Mouse (Mus musculus): Measurements from ENCODE around the gene Rln3. TPM values are rescaled to one million over a fixed set of nuclear protein-coding genes. Genes with fewer than 3 reads are reported as not detected.

The Rln3 gene
- total and polyA plus RNA-seq, 3 experiments = not detected

GRCm38 (mm10) chr8:84083829-84084241 lies 39.0 kb upstream of the Rln3 start:
- Histone ChIP-seq H3K79me2 (replicated peaks; ENCODE audit: control insufficient read depth, extremely low read depth, insufficient read depth, poor library complexity, severe bottlenecking) (no peaks in the 10 kb centered on the region), H3K36me3 (replicated peaks in 1 of 2; ENCODE audit: control insufficient read depth in 1 of 2, insufficient read depth in 1 of 2, low read length in 1 of 2) (peaks cover 79 to 98% of the 10 kb centered on the region in 2 experiments), H3K4me3 (replicated peaks in 1 of 3; ENCODE audit: low read depth in 2 of 3, low read length in 2 of 3, poor library complexity in 1 of 3) (no peak overlapping the region), H3K9ac (ENCODE audit: insufficient read depth, low read depth) (no peak overlapping the region), H3K4me2 (ENCODE audit: insufficient read depth, low read depth, poor library complexity, severe bottlenecking) (no peak overlapping the region), H3K4me1 (ENCODE audit: control insufficient read depth in 1 of 2, insufficient read depth in 2 of 2) (no peaks in the 10 kb centered on the region), H3K27ac (ENCODE audit: insufficient read depth, low read depth) (no peak overlapping the region), H3K9me3 (replicated peaks; ENCODE audit: low read length) (no peaks in the 10 kb centered on the region), H3K27me3 (replicated peaks) (no peaks in the 10 kb centered on the region)
- DNase-seq (ENCODE audit: extremely low read depth) = no peak
- in situ Hi-C loops (cut with MboI; ENCODE audit: low pct_ligation_motif_present, low pct_unique_long_range_greater_than_20kb, low sequenced_read_pairs) (no loop called here), dilution Hi-C loops (cut with MboI; ENCODE audit: extremely low pct_ligation_motif_present, extremely low pct_unique_long_range_greater_than_20kb, low sequenced_read_pairs) (no loop called here)
- TF ChIP-seq E2F4 (IDR thresholded peaks at IDR 0.05; ENCODE audit: insufficient replicate concordance, low read depth, low read length) (no peak), ZC3H11A (IDR thresholded peaks at IDR 0.05; ENCODE audit: low read depth, low read length) (no peak), ETS1 (conservative IDR thresholded peaks at IDR 0.05; ENCODE audit: low read depth, low read length) (no peak)

- in situ Hi-C loops (cut with MboI; ENCODE audit: low pct_ligation_motif_present, low pct_unique_long_range_greater_than_20kb, low sequenced_read_pairs) = no loop called here
- no peaks in the 10 kb centered on the region for H3K4me1 ChIP-seq (ENCODE audit: control insufficient read depth in 1 of 2, insufficient read depth in 2 of 2)
- peaks cover 61 to 96% of the 10 kb centered on the region in 2 experiments for H3K36me3 ChIP-seq (replicated peaks in 1 of 2; ENCODE audit: control insufficient read depth in 1 of 2, insufficient read depth in 1 of 2, low read length in 1 of 2)
- no peaks in the 10 kb centered on the region for H3K9me3 ChIP-seq (replicated peaks; ENCODE audit: low read length)
- dilution Hi-C loops (cut with MboI; ENCODE audit: extremely low pct_ligation_motif_present, extremely low pct_unique_long_range_greater_than_20kb, low sequenced_read_pairs) = no loop called here
- H3K4me2 ChIP-seq (ENCODE audit: insufficient read depth, low read depth, poor library complexity, severe bottlenecking) = no peak overlapping the region
- no peak overlapping the region for H3K27ac ChIP-seq (ENCODE audit: insufficient read depth, low read depth)
- no peak overlapping the region for H3K4me3 ChIP-seq (replicated peaks in 1 of 3; ENCODE audit: low read depth in 2 of 3, low read length in 2 of 3, poor library complexity in 1 of 3)
- no peak for TF ChIP-seq MAZ (IDR thresholded peaks at IDR 0.05; ENCODE audit: low read depth, low read length)
- no peak for TF ChIP-seq USF2 (conservative IDR thresholded peaks at IDR 0.05; ENCODE audit: low read depth, low read length)
- TF ChIP-seq ZNF384 (IDR thresholded peaks at IDR 0.05; ENCODE audit: low read depth, low read length) = no peak
- H3K79me2 ChIP-seq (replicated peaks; ENCODE audit: control insufficient read depth, extremely low read depth, insufficient read depth, poor library complexity, severe bottlenecking) = no peaks in the 10 kb centered on the region; the same call in 1 of the 2 replicates
- no peak for DNase-seq (ENCODE audit: extremely low read depth)
- H3K27me3 ChIP-seq (replicated peaks) = no peaks in the 10 kb centered on the region
- no peak overlapping the region for H3K9ac ChIP-seq (ENCODE audit: insufficient read depth, low read depth)
These were observed 34.4 kb upstream of the Rln3 start for GRCm38 (mm10) chr8:84079206-84079605.

- Histone ChIP-seq H3K4me1 (ENCODE audit: control insufficient read depth in 1 of 2, insufficient read depth in 2 of 2) (no peaks in the 10 kb centered on the region), H3K27ac (ENCODE audit: insufficient read depth, low read depth) (no peak overlapping the region), H3K27me3 (replicated peaks) (no peaks in the 10 kb centered on the region), H3K9ac (ENCODE audit: insufficient read depth, low read depth) (no peak overlapping the region), H3K36me3 (replicated peaks in 1 of 2; ENCODE audit: control insufficient read depth in 1 of 2, insufficient read depth in 1 of 2, low read length in 1 of 2) (peaks cover 45 to 93% of the 10 kb centered on the region in 2 experiments), H3K9me3 (replicated peaks; ENCODE audit: low read length) (no peaks in the 10 kb centered on the region), H3K4me2 (ENCODE audit: insufficient read depth, low read depth, poor library complexity, severe bottlenecking) (no peak overlapping the region), H3K79me2 (replicated peaks; ENCODE audit: control insufficient read depth, extremely low read depth, insufficient read depth, poor library complexity, severe bottlenecking) (no peaks in the 10 kb centered on the region; the same call in 1 of the 2 replicates), H3K4me3 (replicated peaks in 1 of 3; ENCODE audit: low read depth in 2 of 3, low read length in 2 of 3, poor library complexity in 1 of 3) (no peak overlapping the region)
- no peak for DNase-seq (ENCODE audit: extremely low read depth)
- in situ Hi-C loops (cut with MboI; ENCODE audit: low pct_ligation_motif_present, low pct_unique_long_range_greater_than_20kb, low sequenced_read_pairs) = no loop called here
- no peak for TF ChIP-seq E2F4 (IDR thresholded peaks at IDR 0.05; ENCODE audit: insufficient replicate concordance, low read depth, low read length)
- no peak for TF ChIP-seq RCOR1 (conservative IDR thresholded peaks at IDR 0.05; ENCODE audit: low read depth, low read length)
- no peak for TF ChIP-seq ETS1 (conservative IDR thresholded peaks at IDR 0.05; ENCODE audit: low read depth, low read length)
- TF ChIP-seq JUND (conservative IDR thresholded peaks at IDR 0.05; ENCODE audit: low read depth, low read length) = no peak
- dilution Hi-C loops (cut with MboI; ENCODE audit: extremely low pct_ligation_motif_present, extremely low pct_unique_long_range_greater_than_20kb, low sequenced_read_pairs) = no loop called here
These were observed 32.0 kb upstream of the Rln3 start for GRCm38 (mm10) chr8:84076849-84077248.
